Mouse (Mus musculus): ENCODE measurements around the gene Rwdd3.

- TF ChIP-seq CTCF (IDR thresholded peaks at IDR 0.05; ENCODE audit: extremely low read depth, insufficient read depth, insufficient read length, insufficient replicate concordance) (no peak), POLR2A (IDR thresholded peaks at IDR 0.05; ENCODE audit: low read depth, low read length) (no peak)
These were observed 34.8 kb upstream of the Rwdd3 start for GRCm38 (mm10) chr3:121206202-121206882.

Measured in spleen, adult 2 months (tissue).